Mouse (Mus musculus): ENCODE measurements around the gene Dennd2c.
"Not testable (repeated sequence)": the region's sequence is repeated elsewhere in the genome, so short reads cannot be mapped to it uniquely, and the experiment has no call there.

Gene Dennd2c

GRCm38 (mm10) chr3:103169771-103170170 lies 67.4 kb downstream of the Dennd2c start:
- DNase-seq (ENCODE audit: low spot score in 2 of 2), result peak; percentile 33 to 73

DNA sequence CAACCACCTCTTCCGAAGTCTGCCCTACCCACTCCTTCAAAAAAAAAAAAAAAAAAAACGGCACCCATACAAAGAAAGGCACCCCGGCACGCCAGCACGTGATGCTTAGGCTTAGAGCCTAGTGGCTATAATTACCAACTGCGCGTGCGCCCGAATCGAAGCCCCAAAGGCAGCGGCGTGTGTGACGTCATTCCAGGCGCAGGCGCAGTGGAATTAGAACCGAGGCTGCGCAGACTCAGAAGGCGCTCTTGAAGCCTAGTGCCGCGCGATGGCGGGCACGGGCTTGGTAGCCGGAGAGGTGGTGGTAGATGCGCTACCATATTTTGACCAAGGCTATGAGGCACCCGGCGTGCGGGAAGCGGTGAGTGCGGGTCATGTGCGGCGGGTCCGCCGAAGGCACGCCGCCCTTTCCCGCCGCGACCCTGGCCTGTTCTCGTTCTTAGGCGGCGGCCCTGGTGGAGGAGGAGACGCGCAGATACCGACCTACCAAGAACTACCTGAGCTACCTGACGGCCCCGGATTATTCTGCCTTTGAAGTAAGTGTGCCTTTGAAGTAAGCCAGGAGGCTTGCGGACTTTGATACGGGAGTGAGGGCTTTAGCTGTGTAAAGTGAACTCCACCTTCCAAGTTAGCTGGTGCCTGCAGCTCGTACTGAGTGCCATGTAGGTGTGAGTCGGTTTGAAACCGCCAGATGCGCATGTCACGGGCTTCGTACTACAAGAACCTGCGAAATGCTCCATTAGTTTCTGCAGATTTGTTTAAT lies 69.3 kb downstream of the Dennd2c start, which contains the start of gene Bcas2:
Gene Bcas2 (plus strand): TSS at position 151 of the 763 bp plus-strand sequence.
- DNase-seq (ENCODE audit: low spot score in 2 of 2), result peak; percentile 95 to 99

DNA sequence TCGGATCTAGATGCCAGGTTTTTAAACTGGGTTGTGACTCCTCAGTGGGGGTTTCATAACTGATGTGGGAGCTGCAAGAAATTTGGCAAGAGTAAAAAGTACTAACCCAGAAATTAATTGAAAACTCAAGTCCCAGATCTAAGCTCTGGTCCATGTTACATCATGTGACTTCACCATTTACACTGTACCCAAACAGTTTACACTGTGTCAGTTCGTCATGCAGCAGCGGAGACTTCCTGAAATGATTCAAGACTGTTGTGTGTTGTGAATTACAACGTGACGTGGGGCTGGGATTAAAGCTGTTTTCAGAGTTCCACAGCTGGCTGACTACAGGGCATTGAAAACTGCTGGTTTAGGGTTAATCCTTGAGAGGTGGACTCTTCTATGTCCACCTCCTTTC lies 70.2 kb downstream of the Dennd2c start:
- no peak for DNase-seq (ENCODE audit: low spot score in 2 of 2)

- no peak for DNase-seq (ENCODE audit: low spot score in 2 of 2)
Measured at GRCm38 (mm10) chr3:103176740-103177139, 74.3 kb downstream of the Dennd2c start.

GRCm38 (mm10) chr3:103179527-103179926 lies 77.1 kb downstream of the Dennd2c start:
- DNase-seq (ENCODE audit: low spot score in 2 of 2), result no peak

GRCm38 (mm10) chr3:103181171-103181570 lies 78.8 kb downstream of the Dennd2c start:
- DNase-seq (ENCODE audit: low spot score in 2 of 2), result no peak

- DNase-seq (ENCODE audit: low spot score in 2 of 2), result no peak
Measured at GRCm38 (mm10) chr3:103182821-103183220, 80.4 kb downstream of the Dennd2c start.

- not testable (repeated sequence) for DNase-seq (ENCODE audit: low spot score in 2 of 2)
Measured at GRCm38 (mm10) chr3:103184467-103184866, 82.1 kb downstream of the Dennd2c start.

DNA sequence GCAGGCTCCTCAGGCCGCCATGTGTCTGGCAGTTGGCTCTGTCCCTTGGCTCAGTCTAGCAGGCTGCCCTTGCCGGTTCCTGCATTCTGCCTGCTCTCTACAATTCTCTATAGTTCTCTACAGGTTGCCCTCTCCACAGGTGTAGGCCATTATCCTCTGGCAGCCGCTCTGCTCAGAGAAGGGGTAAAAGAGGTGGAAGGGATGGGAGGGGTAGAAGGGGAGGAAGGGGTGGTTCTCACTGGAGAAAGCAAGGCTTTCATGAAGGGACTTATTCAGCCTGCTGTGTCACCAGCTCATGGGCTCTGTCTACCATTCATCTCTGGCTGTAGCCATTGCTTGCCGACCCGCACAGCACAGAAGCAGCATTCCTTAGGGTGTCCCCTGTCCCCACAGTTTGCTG lies 86.0 kb downstream of the Dennd2c start:
- no peak for DNase-seq (ENCODE audit: low spot score in 2 of 2)

- DNase-seq (ENCODE audit: low spot score in 2 of 2), result no peak
Measured at GRCm38 (mm10) chr3:103188856-103189255, 86.5 kb downstream of the Dennd2c start.

DNA sequence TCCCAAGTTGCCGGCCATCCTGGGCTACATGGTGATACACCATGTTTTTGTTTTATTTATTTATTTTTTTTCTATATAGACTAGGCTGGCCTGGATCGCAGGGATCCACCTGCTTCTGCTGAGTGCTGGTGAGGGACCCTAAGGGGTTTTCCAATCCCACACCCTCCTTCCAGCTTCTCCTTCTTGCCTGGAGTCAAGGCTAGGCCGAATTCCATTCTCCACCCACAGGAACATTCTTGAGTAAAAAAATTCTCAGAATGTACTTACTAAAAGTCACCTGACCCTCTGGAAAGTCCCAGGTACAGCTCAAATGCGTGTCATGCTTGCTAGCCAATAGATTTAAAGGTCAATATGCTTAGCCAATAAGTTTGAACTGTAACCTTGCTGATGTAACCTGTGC lies 89.8 kb downstream of the Dennd2c start:
- no peak for DNase-seq (ENCODE audit: low spot score in 2 of 2)

- no peak for DNase-seq (ENCODE audit: low spot score in 2 of 2)
Measured at GRCm38 (mm10) chr3:103193186-103193585, 90.8 kb downstream of the Dennd2c start.

GRCm38 (mm10) chr3:103196320-103196823 lies 94.0 kb downstream of the Dennd2c start:
- DNase-seq (ENCODE audit: low spot score in 2 of 2), result no peak

- DNase-seq (ENCODE audit: low spot score in 2 of 2), result no peak
Measured at GRCm38 (mm10) chr3:103199386-103199785, 97.0 kb downstream of the Dennd2c start.

DNA sequence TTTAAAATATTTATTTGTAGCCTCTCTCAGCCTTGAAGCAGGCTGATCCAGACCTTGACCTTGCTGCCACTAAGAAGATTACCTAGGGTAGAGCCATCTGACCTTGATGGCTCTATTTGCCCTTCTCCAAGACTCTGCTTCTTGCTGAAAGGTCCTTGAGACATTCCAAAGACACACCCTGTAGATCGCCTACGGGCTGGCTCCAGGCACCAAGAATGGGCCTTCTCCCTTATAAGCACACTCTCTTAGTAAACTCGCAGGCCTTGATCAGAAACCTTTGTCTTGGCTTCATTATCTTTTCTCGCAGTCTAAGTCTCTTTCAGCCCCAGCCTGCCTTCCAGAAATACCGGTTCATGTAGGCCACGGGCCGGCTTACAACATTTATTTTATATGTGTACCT lies 98.7 kb downstream of the Dennd2c start:
- DNase-seq (ENCODE audit: low spot score in 2 of 2), result not testable (repeated sequence)

DNA sequence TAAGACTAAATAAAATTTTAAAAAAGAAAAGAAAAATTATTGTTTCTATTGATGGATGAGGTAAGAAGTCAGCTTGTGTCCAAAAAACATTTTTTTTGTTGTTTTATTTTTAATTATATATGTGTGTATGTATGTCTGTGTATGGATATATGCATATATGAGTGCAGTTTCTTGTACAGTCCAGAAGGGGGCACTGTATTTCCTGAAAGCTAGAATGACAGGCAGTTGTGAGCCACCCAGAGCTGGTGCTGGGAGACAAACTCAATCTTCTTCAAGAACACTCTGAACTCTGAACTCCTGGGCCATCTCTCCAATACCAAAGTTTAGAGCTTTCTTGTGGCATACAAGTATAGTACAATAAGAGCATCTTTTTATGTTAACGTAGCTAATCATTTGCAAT lies 101.2 kb downstream of the Dennd2c start:
- no peak for DNase-seq (ENCODE audit: low spot score in 2 of 2)

DNA sequence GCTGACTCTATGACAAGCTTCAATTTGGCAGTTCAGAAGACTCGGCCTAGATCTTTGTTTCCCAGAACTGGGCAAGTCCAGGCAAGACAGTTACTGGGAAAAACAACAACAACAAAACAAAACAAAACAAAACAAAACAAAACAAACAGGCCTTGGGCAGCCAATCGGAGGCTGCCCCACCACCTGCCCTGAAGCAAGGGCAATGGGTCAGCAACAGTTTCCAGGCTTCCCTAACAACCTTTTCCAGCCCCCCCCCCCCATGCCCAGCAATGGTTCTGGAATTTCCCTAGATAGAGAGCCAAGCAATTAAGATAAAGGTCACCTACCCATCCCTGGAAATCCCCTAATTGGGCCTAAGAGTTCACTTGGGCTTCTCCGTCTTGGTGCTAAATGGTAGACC lies 102.0 kb downstream of the Dennd2c start:
- DNase-seq (ENCODE audit: low spot score in 2 of 2), result no peak

GRCm38 (mm10) chr3:103206393-103206792 lies 104.0 kb downstream of the Dennd2c start:
- DNase-seq (ENCODE audit: low spot score in 2 of 2), result no peak

DNA sequence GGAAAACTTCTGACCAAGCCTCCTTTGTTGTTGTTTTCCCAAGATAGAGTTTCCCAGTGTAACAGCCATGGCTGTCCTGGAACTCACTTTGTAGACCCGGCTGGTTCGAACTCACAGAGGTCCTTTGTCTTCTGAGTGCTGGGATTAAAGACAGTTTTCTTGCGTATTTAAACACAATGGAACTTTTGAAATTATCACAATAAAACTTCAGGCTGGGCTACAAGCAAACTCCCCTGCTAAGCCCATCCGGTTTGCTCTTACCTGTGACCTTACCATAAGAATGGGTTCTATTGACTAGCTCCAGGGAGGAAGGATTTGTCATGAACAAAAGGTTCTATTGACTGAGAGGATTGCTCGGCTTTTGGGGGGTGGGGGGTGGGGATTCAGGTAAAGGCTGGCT lies 105.3 kb downstream of the Dennd2c start:
- DNase-seq (ENCODE audit: low spot score in 2 of 2), result no peak

- DNase-seq (ENCODE audit: low spot score in 2 of 2), result no peak
Measured at GRCm38 (mm10) chr3:103208237-103208636, 105.8 kb downstream of the Dennd2c start.

GRCm38 (mm10) chr3:103211101-103211500 lies 108.7 kb downstream of the Dennd2c start:
- no peak for DNase-seq (ENCODE audit: low spot score in 2 of 2)

DNA sequence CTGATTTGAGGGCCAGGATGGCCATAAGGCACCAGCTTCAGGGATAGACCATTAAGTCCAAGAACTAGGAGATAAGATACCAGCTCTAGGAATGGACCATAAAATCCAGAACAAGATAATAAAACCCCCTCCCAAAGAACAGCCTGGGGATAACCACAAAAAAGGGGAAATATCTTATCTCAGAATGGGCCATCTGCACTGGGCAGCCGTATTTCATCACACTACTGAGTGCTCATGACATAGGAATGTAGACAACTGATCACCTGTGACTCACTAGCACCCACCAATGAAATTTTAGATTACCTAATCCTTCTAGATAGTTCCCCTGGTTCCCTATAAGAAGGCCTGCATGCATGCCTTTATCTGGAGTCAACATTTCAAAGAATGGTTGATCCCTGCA lies 109.7 kb downstream of the Dennd2c start:
- DNase-seq (ENCODE audit: low spot score in 2 of 2), result no peak

DNA sequence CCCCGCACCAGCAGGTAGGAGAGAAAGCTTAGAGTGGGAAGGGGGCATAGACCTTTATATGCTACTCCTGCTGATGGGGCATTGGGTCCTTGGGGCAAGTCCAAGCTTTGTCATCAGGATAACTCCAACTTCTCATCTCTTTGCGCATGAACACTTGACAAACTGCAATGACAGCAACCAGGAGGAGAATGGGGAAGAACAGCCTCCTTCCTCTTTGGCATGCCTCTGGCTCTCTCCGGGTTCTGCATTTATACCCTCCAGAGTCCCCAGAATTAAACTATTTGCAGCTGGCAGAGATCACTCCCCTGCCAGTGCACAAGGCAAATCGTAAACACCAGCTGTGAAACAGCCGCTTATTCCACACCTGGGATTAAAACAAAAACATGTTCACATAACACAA lies 111.1 kb downstream of the Dennd2c start:
- no peak for DNase-seq (ENCODE audit: low spot score in 2 of 2)

Data from frontal cortex, postnatal 10 days (tissue).